ENCODE assay signal across 8 mouse cellular contexts in the genomic region with DNA sequence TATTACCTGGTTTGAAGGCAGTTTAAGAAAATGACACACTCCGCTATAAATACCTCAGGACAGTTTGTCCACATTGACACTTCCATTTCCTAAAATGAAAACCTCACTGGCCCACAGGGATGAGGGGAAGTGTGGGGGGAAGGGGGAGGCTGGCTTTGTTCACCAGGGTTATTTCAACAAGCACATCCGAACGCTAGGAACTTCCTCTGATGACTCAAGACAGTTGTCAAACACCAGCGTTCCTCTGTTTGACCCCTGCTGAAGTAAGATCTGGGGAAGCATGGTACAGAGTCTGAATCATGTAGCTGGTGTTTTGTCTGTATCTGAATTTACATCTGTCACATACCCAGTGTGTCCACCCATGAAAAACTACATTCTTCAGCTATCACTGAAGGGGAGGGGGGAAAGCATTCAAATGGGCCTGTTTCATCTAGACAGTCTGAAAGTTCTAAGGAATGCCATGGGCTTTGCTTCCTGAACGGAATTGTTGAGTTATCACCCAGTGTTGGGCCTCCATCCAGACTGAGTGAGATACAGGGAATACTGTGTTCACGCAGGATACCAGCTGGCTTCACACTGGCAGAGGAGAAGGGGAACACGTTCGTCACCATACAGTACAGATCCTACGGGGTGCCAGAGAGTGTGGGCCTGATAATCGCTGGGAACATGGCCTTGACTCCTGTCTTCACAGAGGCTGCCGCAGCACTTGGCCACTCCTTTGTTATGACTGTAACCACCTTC. TPM values are rescaled to one million over a fixed set of nuclear protein-coding genes. Genes with fewer than 3 reads are reported as not detected.
DNase-seq lines count a peak whose midpoint lies in the region; ATAC-seq and TF ChIP-seq lines count a peak whose summit lies in the region.

No protein-coding gene starts in this region.

- 70% methylated on average over 11 of the region's 11 CpGs for WGBS in embryonic facial prominence, embryonic 13.5 days
- 68% methylated on average over 11 of the region's 11 CpGs for WGBS in embryonic facial prominence, embryonic 10.5 days
- WGBS in liver, embryonic 15.5 days (ENCODE audit: insufficient replicate concordance): 30% methylated on average over 11 of the region's 11 CpGs
- WGBS in stomach, embryonic 16.5 days: 40% methylated on average over 11 of the region's 11 CpGs

- no peaks in the 10 kb centered on the region for H3K36me3 ChIP-seq in embryonic facial prominence, embryonic 13.5 days
- no peaks in the 10 kb centered on the region for H3K36me3 ChIP-seq in embryonic facial prominence, embryonic 10.5 days (replicated peaks)
- no peaks in the 10 kb centered on the region for H3K36me3 ChIP-seq in liver, embryonic 15.5 days (replicated peaks)
- H3K36me3 ChIP-seq in stomach, embryonic 16.5 days (ENCODE audit: control insufficient read depth, insufficient read depth, low read length): no peaks in the 10 kb centered on the region

- no peaks in the 10 kb centered on the region for H3K27me3 ChIP-seq in embryonic facial prominence, embryonic 13.5 days
- no peaks in the 10 kb centered on the region for H3K27me3 ChIP-seq in embryonic facial prominence, embryonic 10.5 days (replicated peaks; ENCODE audit: low read depth, poor library complexity, severe bottlenecking)
- no peaks in the 10 kb centered on the region for H3K27me3 ChIP-seq in liver, embryonic 15.5 days
- H3K27me3 ChIP-seq in stomach, embryonic 16.5 days (ENCODE audit: control insufficient read depth, insufficient read depth, low read length): no peaks in the 10 kb centered on the region

- H3K9me3 ChIP-seq in embryonic facial prominence, embryonic 13.5 days: no peaks in the 10 kb centered on the region
- no peaks in the 10 kb centered on the region for H3K9me3 ChIP-seq in embryonic facial prominence, embryonic 10.5 days
- H3K9me3 ChIP-seq in liver, embryonic 15.5 days (replicated peaks): no peaks in the 10 kb centered on the region
- H3K9me3 ChIP-seq in stomach, embryonic 16.5 days (replicated peaks; ENCODE audit: control insufficient read depth, low read length): no peaks in the 10 kb centered on the region

- peaks cover 9% of the 10 kb centered on the region; the same call in 1 of the 2 replicates for H3K4me1 ChIP-seq in embryonic facial prominence, embryonic 13.5 days
- peaks cover 17% of the 10 kb centered on the region; the same call in 1 of the 2 replicates for H3K4me1 ChIP-seq in embryonic facial prominence, embryonic 10.5 days
- peaks cover 55% of the 10 kb centered on the region for H3K4me1 ChIP-seq in liver, embryonic 15.5 days (replicated peaks)
- peaks cover 12% of the 10 kb centered on the region; the same call in 1 of the 2 replicates for H3K4me1 ChIP-seq in stomach, embryonic 16.5 days (ENCODE audit: control insufficient read depth, insufficient read depth, low read length)

- no peak for DNase-seq in embryonic facial prominence, embryonic 10.5 days (ENCODE audit: low spot score)
- peak; percentile 24 for DNase-seq in 3134 (ENCODE audit: extremely low read depth, insufficient read length, low spot score)
- peak; percentile 24 for DNase-seq in brain, embryonic 14.5 days (ENCODE audit: low read depth)
- DNase-seq in heart, postnatal 4 days: peak; percentile 67
- DNase-seq in neural tube, embryonic 10.5 days (ENCODE audit: extremely low spot score, low spot score): no peak

- TF ChIP-seq POLR2A in brain, embryonic 14.5 days (IDR thresholded peaks at IDR 0.05; ENCODE audit: borderline replicate concordance, extremely low read depth, insufficient read depth, insufficient read length, poor library complexity, severe bottlenecking): no peak

- TF ChIP-seq CTCF in brain, embryonic 14.5 days (IDR thresholded peaks at IDR 0.05; ENCODE audit: borderline replicate concordance, extremely low read depth, insufficient read depth, insufficient read length): no peak

- H3K4me2 ChIP-seq in embryonic facial prominence, embryonic 13.5 days: no peak overlapping the region
- H3K4me2 ChIP-seq in liver, embryonic 15.5 days: peak overlapping the region; percentile 42
- no peak overlapping the region for H3K4me2 ChIP-seq in stomach, embryonic 16.5 days (ENCODE audit: low read depth, low read length)

- no peak overlapping the region for H3K4me3 ChIP-seq in embryonic facial prominence, embryonic 13.5 days
- H3K4me3 ChIP-seq in embryonic facial prominence, embryonic 10.5 days: no peak overlapping the region
- H3K4me3 ChIP-seq in liver, embryonic 15.5 days (replicated peaks): no peak overlapping the region
- H3K4me3 ChIP-seq in stomach, embryonic 16.5 days (replicated peaks; ENCODE audit: low read length): no peak overlapping the region

- ATAC-seq in embryonic facial prominence, embryonic 13.5 days (ENCODE audit: insufficient number of reproducible peaks, insufficient read depth, low FRiP score, low TSS enrichment, low read depth): 0 out of 2 replicates have a peak, but pooled peaks have one; percentile 48
- peak; percentile 47 for ATAC-seq in liver, embryonic 15.5 days (ENCODE audit: insufficient read depth)
- ATAC-seq in stomach, embryonic 16.5 days (ENCODE audit: insufficient read depth, low FRiP score): peak; percentile 44; the same call in 1 of the 2 replicates

- no peak overlapping the region for H3K27ac ChIP-seq in embryonic facial prominence, embryonic 13.5 days
- no peak overlapping the region for H3K27ac ChIP-seq in embryonic facial prominence, embryonic 10.5 days (replicated peaks)
- peak overlapping the region; percentile 70 for H3K27ac ChIP-seq in liver, embryonic 15.5 days (replicated peaks)
- H3K27ac ChIP-seq in stomach, embryonic 16.5 days (ENCODE audit: low read length): no peak overlapping the region

- no peak overlapping the region for H3K9ac ChIP-seq in embryonic facial prominence, embryonic 13.5 days
- H3K9ac ChIP-seq in liver, embryonic 15.5 days: no peak overlapping the region
- no peak overlapping the region for H3K9ac ChIP-seq in stomach, embryonic 16.5 days (ENCODE audit: low read length)

RNA-seq across cellular contexts. Expression of gene Fam133b, which starts 40.9 kb away (rescaled TPM):
- polyA plus RNA-seq in embryonic facial prominence, embryonic 13.5 days (2015; fragmentation: Nextera tagmentation; extraction: Ambion mirVana): 39.1 and 41.6 TPM in 2 replicates
- 34.6 and 38.0 TPM in 2 replicates for polyA plus RNA-seq in embryonic facial prominence, embryonic 10.5 days (2016; fragmentation: Nextera tagmentation; extraction: Ambion mirVana)
- polyA plus RNA-seq in brain, embryonic 14.5 days (2012; rRNA removed): 26.6 and 27.1 TPM in 2 replicates
- 10 to 100 TPM; 23.1 to 24.3 TPM for total RNA-seq in heart, postnatal 4 days (2021)
- 8.6 and 9.2 TPM in 2 replicates for polyA plus RNA-seq in liver, embryonic 15.5 days (2015; fragmentation: Nextera tagmentation; extraction: Ambion mirVana)
- 20.0 and 23.9 TPM in 2 replicates for polyA plus RNA-seq in stomach, embryonic 16.5 days (2015; fragmentation: Nextera tagmentation; extraction: Ambion mirVana)

Comparison
In these comparisons a context has a peak if more than half of its experiments do, and no peak if none do; other contexts are left out.
1. DNase-seq: peak in 3134 (single experiment), brain, embryonic 14.5 days (single experiment) and heart, postnatal 4 days (single experiment); none in embryonic facial prominence, embryonic 10.5 days (single experiment) and neural tube, embryonic 10.5 days (single experiment).
2. Peak in every context shown above with its lines, with median percentiles within 50 percentile points of each other: ATAC-seq.